Mouse (Mus musculus) G1E (cell line): ENCODE measurements around the gene Iqck.

Experiments used
- CTCF ChIP-seq: IDR thresholded peaks from 2 replicates; pipeline ENCODE4 v1.5.1; 2012; ENCODE audit warnings: low read depth, low read length, inconsistent platforms, mixed read lengths
- POLR2AphosphoS5 ChIP-seq: IDR thresholded peaks from 2 replicates; pipeline ENCODE4 v1.6.1; 2012; ENCODE audit warnings: low read depth, low read length, inconsistent platforms; ENCODE audit not compliant: insufficient replicate concordance

GRCm38 (mm10) chr7:118925547-118925946 lies 70.0 kb downstream of the Iqck start:
- TF ChIP-seq CTCF: no peak
- no peak for TF ChIP-seq POLR2AphosphoS5
